11 mouse cellular contexts compared by ENCODE assay signal in the genomic region with DNA sequence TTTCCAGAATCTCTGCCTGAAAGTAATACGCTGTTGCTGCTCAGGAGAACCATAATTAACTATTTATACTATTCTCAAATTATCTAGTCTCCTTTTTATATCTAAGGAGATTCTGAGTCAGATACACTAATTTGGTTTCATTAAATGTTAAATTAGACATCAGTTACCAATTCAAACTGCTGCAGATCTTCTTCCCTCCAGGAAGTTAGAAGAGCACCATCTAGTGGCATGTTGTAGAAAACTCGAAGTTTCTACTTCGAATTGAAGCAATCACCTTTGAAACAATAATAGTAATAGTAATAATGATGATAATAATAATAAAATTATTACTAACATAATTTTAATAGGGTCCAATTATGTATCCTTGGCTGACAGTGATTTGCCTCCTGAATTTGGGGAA. TPM values are rescaled to one million over a fixed set of nuclear protein-coding genes. Genes with fewer than 3 reads are reported as not detected.
DNase-seq lines count a peak whose midpoint lies in the region; TF ChIP-seq lines count a peak whose summit lies in the region.
"Had no signal": no experiment of that assay in that cellular context is flagged by ENCODE, and none has a peak within 500 bp of the region (broad histone marks: within the 10 kb centered on the region; RNA-seq: fewer than 3 reads in every experiment).

No protein-coding gene starts in this region.

- no peak overlapping the region for H3K27ac ChIP-seq in layer of hippocampus, adult 2 months
- H3K27ac ChIP-seq: liver, embryonic 15.5 days had no signal

- H3K4me3 ChIP-seq in layer of hippocampus, adult 2 months: no peak overlapping the region
- H3K4me3 ChIP-seq: liver, embryonic 15.5 days had no signal

- DNase-seq in embryo, embryonic 10 days (ENCODE audit: low spot score): peak; percentile 56
- DNase-seq in embryo, embryonic 9.5 days (ENCODE audit: extremely low spot score): no peak
- DNase-seq in layer of hippocampus, adult 2 months (ENCODE audit: low spot score in 2 of 2): no peak
- no peak for DNase-seq in layer of hippocampus, postnatal 36 days
- DNase-seq in 416B (ENCODE audit: low read depth) (peak; percentile 75), adipocyte (ENCODE audit: low spot score) (peak; percentile 63)
- DNase-seq in urinary bladder, adult 2 months (ENCODE audit: low spot score): no peak
- DNase-seq in urinary bladder, postnatal 25 days (ENCODE audit: low spot score): no peak
- DNase-seq: adrenal gland, postnatal 10 days; layer of hippocampus, adult 9-11 months had no signal

- TF ChIP-seq CTCF in layer of hippocampus, adult 2 months (conservative IDR thresholded peaks at IDR 0.05): peak; percentile 88

RNA-seq across cellular contexts. Expression of a gene that starts 4.1 kb away (rescaled TPM):
- 10 to 100 TPM; 71.0 to 74.7 TPM for total RNA-seq in layer of hippocampus, adult 2 months (2021)
- total RNA-seq in layer of hippocampus, postnatal 36 days (2021): 10 to 100 TPM; 79.3 to 80.6 TPM
- polyA plus RNA-seq in urinary bladder, adult 2 months (2012; rRNA removed): 25.8 and 27.5 TPM in 2 replicates

Comparison
In these comparisons a context has a peak if more than half of its experiments do, and no peak if none do; other contexts are left out.
1. DNase-seq: peak in embryo, embryonic 10 days (single experiment), 416B (single experiment) and adipocyte (single experiment); none in embryo, embryonic 9.5 days (single experiment), layer of hippocampus, adult 2 months (0 of 2), layer of hippocampus, postnatal 36 days (0 of 2), urinary bladder, adult 2 months (single experiment) and urinary bladder, postnatal 25 days (single experiment).